Mouse (Mus musculus) layer of hippocampus, adult 9-11 months (tissue): ENCODE data around the gene Dnpep.

Source experiments
- DNase-seq: peaks from one replicate; pipeline ENCODE4 v3.0.0; 2022

Dnpep gene

GRCm38 (mm10) chr1:75262969-75263951 lies 54.5 kb downstream of the Dnpep start:
- no peak for DNase-seq

GRCm38 (mm10) chr1:75261278-75261677 lies 56.5 kb downstream of the Dnpep start:
- DNase-seq: no peak
